Mouse (Mus musculus): ENCODE data around the gene Mpdu1. TPM values are rescaled to one million over a fixed set of nuclear protein-coding genes. Genes with fewer than 3 reads are reported as not detected.

The Mpdu1 gene
- total RNA-seq, 2 experiments from 2014 or later: 54.9 to 59.3 TPM

GRCm38 (mm10) chr11:69665961-69666664 lies 3.7 kb upstream of the Mpdu1 start, which contains the start of gene Cd68:
Gene Cd68, minus strand, starts transcription at chr11:69666153.
- peak within 1 kb of the TSS; percentile 65; the same call in 1 of the 2 replicates for H3K27ac ChIP-seq
- peak within 1 kb of the TSS; percentile 17 for H3K4me3 ChIP-seq
- TF ChIP-seq CTCF (conservative IDR thresholded peaks at IDR 0.05): no peak
- DNase-seq (ENCODE audit: low spot score in 2 of 2): peak; percentile 68 to 84

GRCm38 (mm10) chr11:69665457-69665960 lies 3.1 kb upstream of the Mpdu1 start:
- Histone ChIP-seq H3K4me3 (peak overlapping the region; percentile 17), H3K27ac (peak overlapping the region; percentile 65; the same call in 1 of the 2 replicates)
- DNase-seq (ENCODE audit: low spot score in 2 of 2): no peak
- no peak for TF ChIP-seq CTCF (conservative IDR thresholded peaks at IDR 0.05)

- H3K27ac ChIP-seq: no peak overlapping the region; the same call in 1 of the 2 replicates
- no peak for DNase-seq (ENCODE audit: low spot score in 2 of 2)
- TF ChIP-seq CTCF (conservative IDR thresholded peaks at IDR 0.05): no peak
- H3K4me3 ChIP-seq: no peak overlapping the region
Observed at GRCm38 (mm10) chr11:69664841-69665240, 2.4 kb upstream of the Mpdu1 start.

- Histone ChIP-seq H3K4me3 (no peak overlapping the region), H3K27ac (peak overlapping the region; percentile 100)
- no peak for DNase-seq (ENCODE audit: low spot score in 2 of 2)
- no peak for TF ChIP-seq CTCF (conservative IDR thresholded peaks at IDR 0.05)
Observed at GRCm38 (mm10) chr11:69663795-69664194, 1.4 kb upstream of the Mpdu1 start.

- peak overlapping the region; percentile 76 for H3K4me3 ChIP-seq
- TF ChIP-seq CTCF (conservative IDR thresholded peaks at IDR 0.05): no peak
- DNase-seq (ENCODE audit: low spot score in 2 of 2): no peak
Observed at GRCm38 (mm10) chr11:69662967-69663671, 677 bp upstream of the Mpdu1 start.

GRCm38 (mm10) chr11:69661221-69661881 lies 1.1 kb downstream of the Mpdu1 start:
- peak overlapping the region; percentile 100 for H3K27ac ChIP-seq
- no peak for TF ChIP-seq CTCF (conservative IDR thresholded peaks at IDR 0.05)
- no peak for DNase-seq (ENCODE audit: low spot score in 2 of 2)

More at GRCm38 (mm10) chr11:69662967-69663671, 677 bp upstream of the Mpdu1 start:
- peak overlapping the region; percentile 100 for H3K27ac ChIP-seq

GRCm38 (mm10) chr11:69657462-69657881 lies 5.0 kb downstream of the Mpdu1 start:
- TF ChIP-seq CTCF (conservative IDR thresholded peaks at IDR 0.05): no peak
- Histone ChIP-seq H3K4me3 (no peak overlapping the region), H3K27ac (no peak overlapping the region)
- DNase-seq (ENCODE audit: low spot score in 2 of 2): no peak

More at GRCm38 (mm10) chr11:69661221-69661881, 1.1 kb downstream of the Mpdu1 start:
- peak overlapping the region; percentile 76 for H3K4me3 ChIP-seq

GRCm38 (mm10) chr11:69656617-69657461 lies 5.6 kb downstream of the Mpdu1 start:
- no peak for DNase-seq (ENCODE audit: low spot score in 2 of 2)
- TF ChIP-seq CTCF (conservative IDR thresholded peaks at IDR 0.05): peak; percentile 94
- H3K27ac ChIP-seq: no peak overlapping the region
- no peak overlapping the region for H3K4me3 ChIP-seq

GRCm38 (mm10) chr11:69656065-69656455 lies 6.4 kb downstream of the Mpdu1 start:
- TF ChIP-seq CTCF (conservative IDR thresholded peaks at IDR 0.05): no peak
- no peak for DNase-seq (ENCODE audit: low spot score in 2 of 2)
- H3K27ac ChIP-seq: no peak overlapping the region
- H3K4me3 ChIP-seq: no peak overlapping the region

GRCm38 (mm10) chr11:69655264-69656064 lies 7.0 kb downstream of the Mpdu1 start, which contains the start of gene Sox15:
Gene Sox15, plus strand, starts transcription at chr11:69655314.
- Histone ChIP-seq H3K4me3 (peak within 1 kb of the TSS; percentile 19; the same call in 1 of the 2 replicates), H3K27ac (peak within 1 kb of the TSS; percentile 43)
- peak; percentile 51 to 73 for DNase-seq (ENCODE audit: low spot score in 2 of 2)
- TF ChIP-seq CTCF (conservative IDR thresholded peaks at IDR 0.05): peak; percentile 97

- Histone ChIP-seq H3K4me3 (no peak overlapping the region), H3K27ac (no peak overlapping the region)
- TF ChIP-seq CTCF (conservative IDR thresholded peaks at IDR 0.05): no peak
- DNase-seq (ENCODE audit: low spot score in 2 of 2): no peak
Observed at GRCm38 (mm10) chr11:69654760-69655159, 7.7 kb downstream of the Mpdu1 start.
